13 mouse cellular contexts compared by ENCODE assay signal in the genomic region with DNA sequence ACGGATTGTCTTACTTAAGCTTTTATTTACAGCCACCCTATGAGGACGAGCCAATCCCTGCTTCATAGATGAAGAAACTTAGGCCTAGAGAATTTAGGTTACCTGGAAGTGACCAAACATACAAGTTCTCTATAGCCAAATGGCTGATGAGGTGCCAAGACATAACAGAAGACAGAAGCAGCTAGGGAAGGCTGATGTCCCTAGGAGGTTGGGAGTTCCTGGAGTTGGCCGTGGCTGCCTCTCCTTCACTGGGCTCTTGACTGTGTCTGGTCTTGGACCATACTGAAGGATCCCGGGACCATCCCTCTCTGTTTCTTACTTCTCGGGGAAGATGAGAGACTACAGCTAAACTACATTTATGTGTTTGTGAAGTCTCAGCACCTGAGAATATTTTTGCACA.
DNase-seq lines count a peak whose midpoint lies in the region; ATAC-seq lines count a peak whose summit lies in the region.
"Had no signal": no experiment of that assay in that cellular context is flagged by ENCODE, and none has a peak within 500 bp of the region (broad histone marks: within the 10 kb centered on the region; RNA-seq: fewer than 3 reads in every experiment).

No protein-coding gene starts in this region.

- peak; percentile 32 for DNase-seq in cerebellum, adult 11-12 months
- no peak for DNase-seq in cerebellum, postnatal 4 days (ENCODE audit: low spot score in 2 of 2)
- peak; percentile 64 for DNase-seq in cerebellum, adult 9-10 months
- DNase-seq in cerebellum, postnatal 25 days = peak; percentile 31 to 41
- no peak for DNase-seq in Muller cell, postnatal 12 days (ENCODE audit: inconsistent ontology term)
- DNase-seq: kidney, adult 11 months; kidney, adult 9 months had no signal

- ATAC-seq in cerebellum, adult (ENCODE audit: insufficient number of reproducible peaks, low FRiP score, low TSS enrichment) = no peak
- ATAC-seq: forebrain, embryonic 13.5 days; forebrain, embryonic 16.5 days; hindbrain, embryonic 16.5 days; intestine, embryonic 15.5 days; Patski had no signal

Comparison
In these comparisons a context has a peak if more than half of its experiments do, and no peak if none do; other contexts are left out.
1. DNase-seq: peak in cerebellum, adult 11-12 months (single experiment), cerebellum, adult 9-10 months (single experiment) and cerebellum, postnatal 25 days (2 of 2); none in cerebellum, postnatal 4 days (0 of 2) and Muller cell, postnatal 12 days (single experiment).